Mouse (Mus musculus): ENCODE results near the gene Zcchc3. TPM values are rescaled to one million over a fixed set of nuclear protein-coding genes. Genes with fewer than 3 reads are reported as not detected.

The Zcchc3 gene
- polyA plus RNA-seq, 1 experiment = not detected

DNA sequence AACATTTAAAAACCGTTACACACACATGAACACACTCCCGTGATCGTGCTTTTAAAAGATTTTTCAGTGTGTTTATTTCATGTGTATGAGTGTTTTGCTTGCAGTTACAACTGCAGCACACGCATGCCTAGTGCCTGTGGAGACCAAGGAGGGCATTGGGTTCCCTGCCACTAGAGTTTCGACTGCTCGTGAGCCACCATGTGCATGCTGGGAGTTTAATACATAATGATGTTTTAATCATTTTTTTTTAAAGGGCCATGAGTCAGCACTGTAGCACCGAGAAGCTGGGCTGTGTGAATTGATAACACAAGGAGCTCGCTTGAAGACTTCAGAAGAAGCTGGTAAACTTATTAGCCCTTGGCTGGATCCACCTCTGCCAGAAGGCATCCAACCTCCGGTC is 41.3 kb downstream of the Zcchc3 start:
- Histone ChIP-seq H3K4me1 (ENCODE audit: control insufficient read depth, insufficient read depth, low read length) (peaks cover 26% of the 10 kb centered on the region), H3K27ac (ENCODE audit: insufficient read depth, low read depth, low read length) (no peak overlapping the region), H3K4me3 (ENCODE audit: insufficient read depth, low read depth, low read length) (no peak overlapping the region)
- WGBS = 62% methylated on average over 9 of the region's 9 CpGs
- no peak for TF ChIP-seq POLR2A (IDR thresholded peaks at IDR 0.05; ENCODE audit: insufficient read depth, low read depth, low read length)

DNA sequence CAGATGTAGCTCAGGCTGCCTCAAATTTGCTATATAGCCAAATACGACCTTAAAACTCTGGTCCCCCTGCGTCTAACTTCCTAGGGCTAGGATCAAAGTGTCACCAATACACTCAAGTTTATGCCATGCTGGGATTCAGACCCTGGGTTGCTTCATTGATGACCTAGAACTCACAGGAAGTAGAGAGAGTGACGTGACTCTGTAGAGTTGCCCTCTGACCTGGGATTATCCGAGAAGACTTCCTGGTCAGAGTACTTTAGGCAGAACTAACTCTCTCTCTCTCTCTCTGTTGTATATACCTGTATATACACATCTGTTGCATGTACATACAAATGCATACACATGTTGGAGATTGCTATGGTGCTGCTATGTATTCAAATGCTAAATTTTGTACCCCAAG is 42.2 kb downstream of the Zcchc3 start:
- Histone ChIP-seq H3K27ac (ENCODE audit: insufficient read depth, low read depth, low read length) (no peak overlapping the region), H3K4me3 (ENCODE audit: insufficient read depth, low read depth, low read length) (no peak overlapping the region), H3K4me1 (ENCODE audit: control insufficient read depth, insufficient read depth, low read length) (peaks cover 27% of the 10 kb centered on the region)
- WGBS = 85% methylated on average over 4 of the region's 4 CpGs
- TF ChIP-seq CTCF (IDR thresholded peaks at IDR 0.05; ENCODE audit: insufficient read depth, low read depth, low read length) = no peak
- TF ChIP-seq POLR2A (IDR thresholded peaks at IDR 0.05; ENCODE audit: insufficient read depth, low read depth, low read length) = no peak

DNA sequence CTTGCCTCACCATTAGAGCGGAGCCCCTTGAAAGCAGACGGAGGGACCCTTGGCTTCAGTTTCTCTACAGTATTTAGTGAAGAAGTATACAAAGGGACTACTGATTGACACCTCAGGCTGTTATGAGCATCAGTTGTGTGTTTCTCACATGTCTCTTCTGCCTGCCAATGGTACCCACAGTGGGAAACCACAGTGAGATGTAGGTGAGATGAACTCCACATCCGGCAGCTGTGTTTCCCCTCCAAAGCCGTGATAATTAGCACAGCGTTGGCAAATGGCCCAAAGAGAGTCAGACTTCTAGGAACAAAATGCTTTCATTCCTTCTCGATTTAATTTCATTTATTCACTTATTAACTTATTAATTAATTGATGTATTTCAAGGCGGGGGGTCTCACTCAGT is 42.7 kb downstream of the Zcchc3 start:
- Histone ChIP-seq H3K4me1 (ENCODE audit: control insufficient read depth, insufficient read depth, low read length) (peaks cover 27% of the 10 kb centered on the region), H3K27ac (ENCODE audit: insufficient read depth, low read depth, low read length) (no peak overlapping the region), H3K4me3 (ENCODE audit: insufficient read depth, low read depth, low read length) (no peak overlapping the region)
- TF ChIP-seq CTCF (IDR thresholded peaks at IDR 0.05; ENCODE audit: insufficient read depth, low read depth, low read length) (no peak), POLR2A (IDR thresholded peaks at IDR 0.05; ENCODE audit: insufficient read depth, low read depth, low read length) (no peak)
- 50% methylated on average over 7 of the region's 7 CpGs for WGBS

DNA sequence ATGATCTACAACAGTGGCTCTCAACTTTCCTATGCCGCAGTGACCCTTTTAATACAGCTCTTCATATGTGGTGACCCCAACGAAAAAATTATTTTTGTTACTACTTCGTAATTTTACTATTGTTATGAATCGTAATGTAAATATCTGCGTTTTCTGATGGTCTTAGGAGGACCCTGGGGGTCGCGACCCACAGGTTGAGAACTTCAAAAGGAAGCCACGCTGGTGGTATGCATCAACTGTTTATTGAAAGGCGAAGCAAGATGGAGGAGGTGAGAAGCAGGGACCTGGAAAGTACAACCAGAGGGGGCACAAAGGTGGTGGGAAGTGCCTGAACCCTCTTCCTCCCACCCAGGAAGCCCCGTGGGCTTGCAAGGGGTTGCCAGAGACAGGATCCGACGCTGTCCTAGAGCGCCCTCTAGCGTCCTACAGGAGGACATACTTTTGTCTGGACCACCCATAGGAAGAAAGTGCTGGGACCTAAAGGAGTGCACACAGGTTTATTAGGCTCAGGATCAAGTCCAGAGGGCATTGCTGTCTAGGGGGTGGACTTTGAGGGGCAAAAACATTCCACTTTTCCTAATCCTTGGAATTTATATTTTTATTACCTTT is 46.2 kb downstream of the Zcchc3 start:
- TF ChIP-seq CTCF (IDR thresholded peaks at IDR 0.05; ENCODE audit: insufficient read depth, low read depth, low read length) = peak; percentile 66
- TF ChIP-seq POLR2A (IDR thresholded peaks at IDR 0.05; ENCODE audit: insufficient read depth, low read depth, low read length) = no peak
- 34% methylated on average over 14 of the region's 14 CpGs for WGBS
- Histone ChIP-seq H3K27ac (ENCODE audit: insufficient read depth, low read depth, low read length) (no peak overlapping the region), H3K4me1 (ENCODE audit: control insufficient read depth, insufficient read depth, low read length) (0 out of 2 replicates have a peak, but pooled peaks cover 8% of the 10 kb centered on the region), H3K4me3 (ENCODE audit: insufficient read depth, low read depth, low read length) (no peak overlapping the region)

- TF ChIP-seq POLR2A (IDR thresholded peaks at IDR 0.05; ENCODE audit: insufficient read depth, low read depth, low read length) (no peak), CTCF (IDR thresholded peaks at IDR 0.05; ENCODE audit: insufficient read depth, low read depth, low read length) (no peak)
- no peak overlapping the region for H3K27ac ChIP-seq (ENCODE audit: insufficient read depth, low read depth, low read length)
- 71% methylated on average over 5 of the region's 5 CpGs for WGBS
- no peak overlapping the region for H3K4me3 ChIP-seq (ENCODE audit: insufficient read depth, low read depth, low read length)
- H3K4me1 ChIP-seq (ENCODE audit: control insufficient read depth, insufficient read depth, low read length) = 0 out of 2 replicates have a peak, but pooled peaks cover 8% of the 10 kb centered on the region
Measured at GRCm38 (mm10) chr2:152367917-152368316, 46.9 kb downstream of the Zcchc3 start.

DNA sequence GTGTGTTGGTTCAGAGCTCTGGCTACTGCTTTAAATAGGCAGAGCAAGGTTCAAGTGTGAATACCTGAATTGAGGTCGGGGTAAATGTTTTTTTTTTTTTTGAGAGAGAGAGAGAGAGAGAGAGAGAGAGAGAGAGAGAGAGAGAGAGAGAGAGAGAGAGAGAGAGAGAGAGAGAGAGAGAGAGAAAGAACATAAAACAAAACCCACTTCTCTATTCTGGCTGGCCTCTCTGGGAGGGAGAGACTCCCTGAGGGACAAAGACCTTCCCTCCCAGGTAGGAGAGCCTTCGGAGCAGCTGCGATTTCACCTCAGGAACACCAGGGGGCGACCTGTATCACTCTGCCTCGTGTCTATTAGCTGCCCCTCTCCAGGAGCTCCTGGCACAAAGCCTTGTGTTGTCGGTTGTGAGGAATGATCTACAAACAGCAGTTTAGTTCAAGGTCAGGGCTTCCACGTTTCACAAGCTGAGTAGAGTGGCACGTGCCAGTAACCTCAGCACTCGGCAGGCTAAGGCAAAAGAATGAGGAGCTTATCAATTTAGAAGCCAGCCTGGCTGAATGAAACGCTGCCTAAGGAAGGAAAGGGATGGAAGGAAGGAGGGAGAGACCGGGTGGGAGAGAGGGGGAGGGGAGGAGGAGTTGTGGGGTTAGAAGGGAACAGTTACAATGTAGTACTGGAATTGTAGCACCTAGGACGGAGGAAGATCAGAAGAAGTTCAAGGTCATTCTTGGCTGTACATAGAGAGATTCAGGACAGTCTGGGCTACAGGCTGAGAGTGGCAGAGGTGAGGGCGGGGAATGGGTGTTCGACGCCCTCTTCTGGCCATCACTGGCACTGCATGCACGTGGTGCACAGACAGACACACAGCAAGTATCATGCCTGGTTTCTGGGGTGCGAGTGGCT is 51.3 kb downstream of the Zcchc3 start:
- Histone ChIP-seq H3K27ac (ENCODE audit: insufficient read depth, low read depth, low read length) (no peak overlapping the region), H3K4me1 (ENCODE audit: control insufficient read depth, insufficient read depth, low read length) (peaks cover 9% of the 10 kb centered on the region; the same call in 1 of the 2 replicates), H3K4me3 (ENCODE audit: insufficient read depth, low read depth, low read length) (no peak overlapping the region)
- TF ChIP-seq POLR2A (IDR thresholded peaks at IDR 0.05; ENCODE audit: insufficient read depth, low read depth, low read length) = no peak
- TF ChIP-seq CTCF (IDR thresholded peaks at IDR 0.05; ENCODE audit: insufficient read depth, low read depth, low read length) = peak; percentile 66
- WGBS = 7% methylated on average over 17 of the region's 17 CpGs

Other genes starting within 250 kb of the Zcchc3 start
- 208 TPM in 1 of 2 replicates, not detected in the other for gene Csnk2a1, start 188.2 kb downstream of the Zcchc3 start, polyA plus RNA-seq (2012; ENCODE audit: insufficient read depth, insufficient read length, low replicate concordance, missing spikeins)
- gene Tbc1d20, start 121.2 kb downstream of the Zcchc3 start, polyA plus RNA-seq (2012; ENCODE audit: insufficient read depth, insufficient read length, low replicate concordance, missing spikeins) = not detected in 2 replicates
- gene Rbck1, start 82.4 kb downstream of the Zcchc3 start, polyA plus RNA-seq (2012; ENCODE audit: insufficient read depth, insufficient read length, low replicate concordance, missing spikeins) = not detected in 2 replicates
- not detected in 2 replicates for gene Trib3, start 71.0 kb downstream of the Zcchc3 start, polyA plus RNA-seq (2012; ENCODE audit: insufficient read depth, insufficient read length, low replicate concordance, missing spikeins)
- gene Nrsn2, start 38.4 kb downstream of the Zcchc3 start, polyA plus RNA-seq (2012; ENCODE audit: insufficient read depth, insufficient read length, low replicate concordance, missing spikeins) = not detected in 2 replicates
- not detected in 2 replicates for gene Sox12, start 17.0 kb downstream of the Zcchc3 start, polyA plus RNA-seq (2012; ENCODE audit: insufficient read depth, insufficient read length, low replicate concordance, missing spikeins)
- gene 6820408C15Rik, start 560 bp upstream of the Zcchc3 start, polyA plus RNA-seq (2012; ENCODE audit: insufficient read depth, insufficient read length, low replicate concordance, missing spikeins) = not detected in 2 replicates
- not detected in 2 replicates for gene Defb23, start 49.6 kb upstream of the Zcchc3 start, polyA plus RNA-seq (2012; ENCODE audit: insufficient read depth, insufficient read length, low replicate concordance, missing spikeins)
- gene Defb20, start 62.0 kb upstream of the Zcchc3 start, polyA plus RNA-seq (2012; ENCODE audit: insufficient read depth, insufficient read length, low replicate concordance, missing spikeins) = not detected in 2 replicates
- gene Defb22, start 75.1 kb upstream of the Zcchc3 start, polyA plus RNA-seq (2012; ENCODE audit: insufficient read depth, insufficient read length, low replicate concordance, missing spikeins) = not detected in 2 replicates
- gene Defb26, start 96.7 kb upstream of the Zcchc3 start, polyA plus RNA-seq (2012; ENCODE audit: insufficient read depth, insufficient read length, low replicate concordance, missing spikeins) = not detected in 2 replicates
- not detected in 2 replicates for gene Defb28, start 103.2 kb upstream of the Zcchc3 start, polyA plus RNA-seq (2012; ENCODE audit: insufficient read depth, insufficient read length, low replicate concordance, missing spikeins)
- not detected in 2 replicates for gene Defb29, start 125.1 kb upstream of the Zcchc3 start, polyA plus RNA-seq (2012; ENCODE audit: insufficient read depth, insufficient read length, low replicate concordance, missing spikeins)
- not detected in 2 replicates for gene Gm17416, start 154.3 kb upstream of the Zcchc3 start, polyA plus RNA-seq (2012; ENCODE audit: insufficient read depth, insufficient read length, low replicate concordance, missing spikeins)
- not detected in 2 replicates for gene Defb21, start 157.7 kb upstream of the Zcchc3 start, polyA plus RNA-seq (2012; ENCODE audit: insufficient read depth, insufficient read length, low replicate concordance, missing spikeins)
- not detected in 2 replicates for gene Defb19, start 165.3 kb upstream of the Zcchc3 start, polyA plus RNA-seq (2012; ENCODE audit: insufficient read depth, insufficient read length, low replicate concordance, missing spikeins)
- gene Defb45, start 184.4 kb upstream of the Zcchc3 start, polyA plus RNA-seq (2012; ENCODE audit: insufficient read depth, insufficient read length, low replicate concordance, missing spikeins) = not detected in 2 replicates
- not detected in 2 replicates for gene Defb36, start 189.3 kb upstream of the Zcchc3 start, polyA plus RNA-seq (2012; ENCODE audit: insufficient read depth, insufficient read length, low replicate concordance, missing spikeins)
- not detected in 2 replicates for gene Defb25, start 208.0 kb upstream of the Zcchc3 start, polyA plus RNA-seq (2012; ENCODE audit: insufficient read depth, insufficient read length, low replicate concordance, missing spikeins)
- gene Rem1, start 211.9 kb upstream of the Zcchc3 start, polyA plus RNA-seq (2012; ENCODE audit: insufficient read depth, insufficient read length, low replicate concordance, missing spikeins) = not detected in 2 replicates

Measured in olfactory bulb, adult 2 months (tissue).